Mouse (Mus musculus): Measurements from ENCODE around the gene Cnnm2.

Cnnm2 gene

DNA sequence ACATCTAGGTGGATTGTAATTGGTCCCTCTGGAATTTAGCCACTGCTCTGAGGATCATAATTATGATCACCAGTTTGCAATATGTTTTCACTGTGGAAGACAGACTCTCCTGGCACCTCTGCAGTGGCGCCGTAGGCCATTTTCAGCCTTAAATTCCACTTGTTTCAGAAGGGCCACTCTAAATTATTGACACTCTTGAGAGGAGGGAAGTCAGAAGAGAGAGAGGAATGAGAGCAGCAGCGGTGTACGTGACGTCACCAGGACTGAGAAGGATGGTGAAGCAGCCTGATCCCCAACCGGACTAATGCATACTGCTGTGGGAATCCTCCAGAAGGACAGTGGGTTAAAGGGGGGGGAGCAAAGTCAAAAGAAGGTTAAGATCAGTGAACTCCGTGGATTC, 40.1 kb downstream of the Cnnm2 start:
- no peak for DNase-seq

DNA sequence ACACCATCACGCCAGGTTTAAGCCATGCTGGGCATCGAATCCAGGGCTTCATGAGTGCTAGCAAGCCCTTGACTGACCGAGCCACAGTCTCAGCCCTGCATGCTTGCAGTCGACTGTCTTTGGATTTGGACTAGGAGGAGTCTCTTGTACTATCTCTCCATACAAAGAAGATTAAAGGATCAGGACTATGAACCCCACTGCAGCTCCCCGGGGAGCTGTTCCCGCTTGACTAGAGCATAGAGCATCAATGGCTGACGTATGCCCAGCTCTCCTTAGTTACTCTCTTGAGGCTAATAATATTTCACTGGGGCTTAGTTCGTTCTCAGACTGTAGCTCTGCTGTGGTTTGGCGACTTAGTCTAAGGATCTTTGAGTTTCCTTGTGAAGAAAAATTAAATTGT, 40.9 kb downstream of the Cnnm2 start:
- no peak for DNase-seq

DNA sequence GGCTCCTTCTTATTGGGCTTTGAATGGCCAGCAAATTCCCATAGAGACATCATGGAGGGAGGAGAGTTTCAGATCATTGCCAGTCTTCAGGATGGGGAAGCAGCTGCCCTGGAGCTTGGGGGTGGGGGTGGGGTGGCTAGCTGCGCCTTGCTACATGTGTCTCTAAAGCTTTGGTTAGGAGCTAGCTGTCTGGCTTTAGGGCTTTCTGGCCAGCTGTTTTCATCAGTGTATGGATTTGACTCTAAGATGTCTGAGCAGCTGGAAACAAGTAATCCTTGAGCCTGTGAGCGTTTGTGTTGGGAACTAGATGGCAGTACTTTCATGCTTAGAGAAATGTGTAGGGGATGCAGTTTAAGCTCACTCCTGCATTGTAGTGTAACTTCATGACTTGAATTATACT, 42.3 kb downstream of the Cnnm2 start:
- DNase-seq, result no peak

GRCm38 (mm10) chr19:46804751-46805150, 43.4 kb downstream of the Cnnm2 start:
- no peak for DNase-seq

GRCm38 (mm10) chr19:46805933-46806688, 44.7 kb downstream of the Cnnm2 start:
- DNase-seq, result no peak

DNA sequence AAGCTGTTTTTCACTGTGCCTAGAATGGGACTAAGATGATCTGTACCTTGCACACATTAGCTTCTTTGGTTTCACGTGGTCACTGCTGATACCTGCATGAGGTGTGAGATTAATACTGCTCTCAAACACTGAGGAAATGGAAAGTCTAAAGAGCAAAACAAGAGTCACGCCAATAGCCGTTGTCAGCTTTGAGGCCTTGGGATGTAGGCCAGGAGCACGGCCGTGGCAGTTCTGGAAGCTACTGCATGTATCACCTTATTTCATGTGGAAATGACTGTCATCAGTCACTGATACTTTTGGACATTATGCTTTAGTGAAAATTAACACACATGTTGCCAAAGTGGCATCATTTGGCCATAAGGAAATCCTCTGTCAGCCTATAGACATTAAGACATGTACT, 46.9 kb downstream of the Cnnm2 start:
- DNase-seq, result no peak

DNA sequence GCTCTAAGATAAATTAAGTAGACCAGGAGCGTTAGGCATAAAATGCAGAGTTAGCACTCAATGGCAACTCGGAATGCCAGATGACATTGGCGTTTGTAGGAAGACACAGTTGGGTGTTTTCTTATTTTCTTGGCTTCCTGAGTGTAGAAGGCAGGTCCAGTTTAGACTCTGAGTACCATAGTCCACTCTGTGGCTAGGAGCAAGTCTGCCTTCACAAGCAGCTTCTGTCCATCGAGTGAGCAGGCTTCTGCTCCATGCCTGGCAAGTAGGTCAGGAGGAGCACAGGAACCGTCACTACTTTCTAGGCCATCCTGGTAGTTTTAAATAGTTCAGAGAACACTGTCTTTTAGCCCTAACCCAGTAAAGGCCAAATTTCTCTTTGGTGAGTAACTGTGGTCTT, 47.6 kb downstream of the Cnnm2 start:
- no peak for DNase-seq

DNA sequence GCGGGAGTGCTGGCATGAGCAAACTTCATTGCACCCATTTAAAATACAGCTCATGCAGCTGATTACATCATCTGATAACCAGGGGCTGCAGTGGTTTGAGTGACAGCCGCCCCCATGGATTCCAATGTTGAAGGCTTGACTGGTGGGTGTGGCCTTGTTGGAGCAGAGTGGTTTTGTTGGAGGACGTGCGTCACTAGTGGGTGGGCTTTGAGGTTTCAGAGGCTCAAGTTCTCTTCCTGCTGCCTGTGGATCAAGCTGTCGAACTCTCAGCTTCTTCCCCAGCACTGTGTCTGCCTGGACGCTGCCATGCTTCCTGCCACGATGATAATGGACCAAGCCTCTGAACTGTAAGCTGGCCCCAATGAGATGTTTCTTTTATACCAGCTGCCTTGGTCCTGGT, 57.9 kb downstream of the Cnnm2 start:
- no peak for DNase-seq

- DNase-seq, result no peak
Observed at GRCm38 (mm10) chr19:46822491-46822890, 61.1 kb downstream of the Cnnm2 start.

- DNase-seq, result no peak
Observed at GRCm38 (mm10) chr19:46823759-46824158, 62.4 kb downstream of the Cnnm2 start.

DNA sequence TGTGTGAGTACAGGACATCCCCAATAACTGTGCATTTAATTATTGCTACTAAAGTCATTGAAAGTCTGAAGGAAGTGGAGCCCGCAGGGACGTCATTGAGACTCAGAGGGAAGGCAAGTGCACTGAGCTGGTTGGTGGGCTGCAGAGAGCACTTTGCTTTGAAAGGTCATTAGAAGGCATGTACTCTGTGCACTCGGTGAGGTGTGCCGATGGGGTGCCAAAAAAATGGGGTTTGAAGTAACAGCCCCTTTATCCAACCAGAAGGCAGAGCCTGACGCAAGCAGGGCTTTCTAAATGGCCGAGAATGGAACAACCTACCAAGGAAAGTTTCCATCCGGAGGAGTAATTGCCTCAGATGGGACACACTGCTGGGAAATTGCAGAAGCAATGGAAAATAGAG, 63.5 kb downstream of the Cnnm2 start:
- no peak for DNase-seq

DNA sequence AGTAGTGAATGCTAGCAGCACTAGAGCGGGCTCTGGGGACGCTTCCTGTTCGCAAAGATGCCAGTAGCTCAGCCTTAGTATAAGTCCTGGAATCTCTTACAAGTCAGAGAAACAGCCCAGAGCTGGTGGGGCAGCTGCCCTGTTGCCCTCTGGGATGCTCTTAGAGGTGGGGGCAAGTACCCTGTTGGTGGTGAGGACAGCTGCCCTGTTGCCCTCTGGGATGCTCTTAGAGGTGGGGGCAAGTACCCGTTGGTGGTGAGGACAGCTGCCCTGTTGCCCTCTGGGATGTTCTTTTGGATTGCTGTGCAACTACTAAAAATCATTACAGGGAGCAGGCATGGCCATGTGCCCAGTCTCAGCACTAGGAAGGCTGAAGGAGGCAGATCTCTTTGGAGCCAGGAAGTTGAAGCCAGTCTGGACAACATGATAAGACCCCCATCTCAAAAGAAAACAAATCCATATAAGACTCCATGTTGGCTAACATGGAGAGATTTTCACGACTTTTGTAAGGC, 66.3 kb downstream of the Cnnm2 start:
- DNase-seq, result no peak

GRCm38 (mm10) chr19:46828961-46829360, 67.6 kb downstream of the Cnnm2 start:
- no peak for DNase-seq

GRCm38 (mm10) chr19:46831381-46831780, 70.0 kb downstream of the Cnnm2 start:
- DNase-seq, result no peak

- DNase-seq, result no peak
Observed at GRCm38 (mm10) chr19:46834301-46834700, 72.9 kb downstream of the Cnnm2 start.

DNA sequence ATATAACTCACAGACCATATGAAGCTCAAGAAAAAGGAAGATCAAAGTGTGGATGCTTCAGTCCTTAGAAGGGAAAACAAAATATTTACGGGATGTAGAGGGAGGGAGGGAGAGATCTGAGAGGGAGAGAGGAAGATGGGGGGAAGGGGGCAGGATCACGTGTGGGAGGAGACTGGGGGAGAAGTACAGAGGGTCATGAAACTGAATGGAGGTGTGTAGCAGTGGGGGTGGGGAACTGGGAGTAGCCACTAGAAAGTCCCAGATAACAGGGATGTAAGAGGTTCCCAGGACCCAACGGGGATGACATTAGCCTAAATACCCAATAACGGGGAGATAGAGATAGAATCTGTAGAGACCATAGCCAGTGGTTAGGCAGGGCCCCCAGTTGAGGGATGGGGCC, 73.9 kb downstream of the Cnnm2 start:
- no peak for DNase-seq

DNA sequence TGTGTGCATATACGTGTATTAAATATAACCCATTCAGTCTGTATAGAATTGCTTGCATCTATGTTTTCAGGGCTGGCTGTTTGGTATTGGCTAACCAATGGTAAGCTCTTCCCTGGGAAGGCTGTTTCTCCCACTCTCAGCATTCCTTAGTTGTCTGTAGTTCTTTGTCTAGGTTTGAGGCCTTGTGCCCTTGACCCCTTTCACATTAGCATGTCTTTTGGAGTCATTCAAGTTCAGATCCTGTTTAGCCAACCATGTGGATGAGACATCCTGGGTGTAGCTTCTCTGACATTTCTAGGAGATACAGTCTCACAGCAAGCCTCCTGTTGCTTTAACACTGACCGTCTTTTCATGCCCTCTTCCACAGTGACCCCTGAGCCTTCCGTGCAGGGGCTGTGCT, 74.7 kb downstream of the Cnnm2 start:
- no peak for DNase-seq

- no peak for DNase-seq
Observed at GRCm38 (mm10) chr19:46837290-46838079, 76.1 kb downstream of the Cnnm2 start.

DNA sequence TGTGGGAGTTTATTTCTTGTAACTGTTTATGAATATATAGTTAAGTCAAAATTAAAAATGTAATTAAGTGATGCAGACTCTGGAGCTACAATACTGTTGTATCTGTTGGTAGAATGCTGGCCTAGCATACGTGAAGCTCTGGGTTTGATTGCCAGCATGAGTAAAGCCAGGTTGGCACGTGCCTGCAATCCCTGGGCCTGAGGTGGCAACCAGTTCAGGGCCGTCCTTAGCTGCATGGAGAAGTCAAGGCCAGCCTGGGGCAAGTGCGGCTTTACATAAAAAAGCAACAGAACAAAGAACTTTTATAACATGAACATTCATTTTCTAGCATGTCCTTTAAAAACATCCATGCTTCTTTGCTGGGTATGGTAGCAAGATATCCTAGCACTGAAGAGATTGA, 79.6 kb downstream of the Cnnm2 start:
- no peak for DNase-seq

DNA sequence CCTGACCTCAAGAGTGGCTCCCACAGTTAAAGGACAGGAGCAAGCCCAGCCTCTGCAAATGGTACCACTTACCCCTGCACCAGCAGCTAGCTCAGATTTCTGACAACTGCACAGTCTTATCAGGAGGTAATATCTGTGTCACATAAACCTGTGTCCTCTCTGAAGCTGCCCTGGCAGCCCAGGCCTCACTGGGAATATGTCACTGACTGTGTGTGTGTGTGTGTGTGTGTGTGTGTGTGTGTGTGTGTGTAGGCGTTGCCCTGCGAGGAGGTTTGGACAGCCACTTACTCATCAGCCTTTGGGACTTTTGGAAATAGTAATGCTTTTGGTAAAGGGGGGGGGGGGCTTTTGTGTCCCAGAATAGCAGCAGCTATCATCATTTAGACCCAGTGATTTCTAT, 81.6 kb downstream of the Cnnm2 start:
- DNase-seq, result no peak

GRCm38 (mm10) chr19:46846056-46846455, 84.7 kb downstream of the Cnnm2 start:
- no peak for DNase-seq

GRCm38 (mm10) chr19:46846459-46846858, 85.1 kb downstream of the Cnnm2 start:
- DNase-seq, result no peak

DNA sequence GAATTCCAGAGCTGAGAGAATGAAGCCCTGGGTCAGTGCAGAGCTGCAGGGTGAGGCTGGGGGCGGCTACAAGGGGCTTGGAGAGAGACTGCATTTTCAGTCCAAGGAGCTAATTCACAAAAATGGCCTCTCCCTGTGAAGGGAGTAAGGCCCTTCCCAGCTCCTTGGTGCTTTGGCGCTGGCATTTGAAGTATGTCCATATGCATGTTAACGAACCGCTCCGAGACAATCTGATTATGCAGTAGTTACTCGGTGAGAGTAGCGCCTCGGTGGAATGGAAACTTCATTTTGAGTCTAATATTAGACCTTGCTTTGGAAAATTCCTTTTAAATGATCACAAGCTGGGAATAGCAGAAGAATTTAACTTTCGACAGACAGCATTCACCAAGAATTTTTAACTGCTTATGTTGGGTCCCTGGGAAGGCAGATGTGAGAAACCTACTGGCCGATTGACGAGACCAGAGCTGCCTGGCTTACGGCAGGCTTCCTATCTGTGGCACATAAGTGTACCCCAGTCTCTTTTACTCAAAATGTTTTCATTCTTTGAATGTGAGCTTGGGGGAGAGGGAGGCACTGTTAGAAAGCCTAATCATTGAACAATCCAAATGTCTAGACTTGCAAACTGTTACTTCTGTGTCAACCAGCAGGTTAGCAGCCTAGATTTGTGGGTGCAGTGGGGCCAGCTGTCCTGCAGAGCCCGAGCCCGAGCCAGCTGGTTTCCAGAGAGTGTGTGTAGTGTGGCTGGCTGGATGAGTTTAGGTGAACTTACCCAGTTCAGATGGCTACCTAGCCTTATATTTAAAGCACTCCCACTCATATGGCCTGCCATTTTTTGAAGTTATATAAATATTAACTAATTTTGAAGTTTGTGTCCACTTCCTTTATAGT, 87.2 kb downstream of the Cnnm2 start:
- DNase-seq, result no peak

Measured in spleen, adult 18-20 months (tissue).